Mouse (Mus musculus): ENCODE data around the gene Tma16.

Gene Tma16

GRCm38 (mm10) chr8:66486084-66486763, at the start of gene Tma16:
Gene Tma16, minus strand, starts transcription at chr8:66486530.
- DNase-seq = peak; percentile 79

GRCm38 (mm10) chr8:66520576-66520975, 34.2 kb upstream of the Tma16 start:
- DNase-seq = no peak

GRCm38 (mm10) chr8:66519149-66519548, 32.8 kb upstream of the Tma16 start:
- no peak for DNase-seq

GRCm38 (mm10) chr8:66511537-66511936, 25.2 kb upstream of the Tma16 start, which contains the start of gene Tktl2:
Gene Tktl2, plus strand, starts transcription at chr8:66511756.
- DNase-seq = no peak

- DNase-seq = no peak
Observed at GRCm38 (mm10) chr8:66503381-66503780, 17.1 kb upstream of the Tma16 start.

GRCm38 (mm10) chr8:66496998-66497577, 10.8 kb upstream of the Tma16 start:
- DNase-seq = peak; percentile 19

- DNase-seq = peak; percentile 92
Observed at GRCm38 (mm10) chr8:66495726-66496125, 9.4 kb upstream of the Tma16 start.

GRCm38 (mm10) chr8:66494496-66494895, 8.2 kb upstream of the Tma16 start:
- DNase-seq = no peak

- no peak for DNase-seq
Observed at GRCm38 (mm10) chr8:66490624-66491023, 4.3 kb upstream of the Tma16 start.

- no peak for DNase-seq
Observed at GRCm38 (mm10) chr8:66488556-66488955, 2.2 kb upstream of the Tma16 start.

GRCm38 (mm10) chr8:66476880-66477279, 9.4 kb downstream of the Tma16 start:
- DNase-seq = no peak

GRCm38 (mm10) chr8:66469821-66470220, 16.5 kb downstream of the Tma16 start:
- no peak for DNase-seq

- DNase-seq = no peak
Observed at GRCm38 (mm10) chr8:66457057-66457456, 29.3 kb downstream of the Tma16 start.

GRCm38 (mm10) chr8:66450691-66451090, 35.6 kb downstream of the Tma16 start:
- DNase-seq = peak; percentile 49

- DNase-seq = no peak
Observed at GRCm38 (mm10) chr8:66445351-66445750, 41.0 kb downstream of the Tma16 start.

- no peak for DNase-seq
Observed at GRCm38 (mm10) chr8:66444141-66444540, 42.2 kb downstream of the Tma16 start.

GRCm38 (mm10) chr8:66442778-66443177, 43.6 kb downstream of the Tma16 start:
- peak; percentile 30 for DNase-seq

- no peak for DNase-seq
Observed at GRCm38 (mm10) chr8:66441123-66441522, 45.2 kb downstream of the Tma16 start.

- no peak for DNase-seq
Observed at GRCm38 (mm10) chr8:66438468-66438867, 47.9 kb downstream of the Tma16 start.

GRCm38 (mm10) chr8:66437929-66438328, 48.4 kb downstream of the Tma16 start:
- DNase-seq = no peak

- no peak for DNase-seq
Observed at GRCm38 (mm10) chr8:66436804-66437203, 49.5 kb downstream of the Tma16 start.

- no peak for DNase-seq
Observed at GRCm38 (mm10) chr8:66433577-66433976, 52.8 kb downstream of the Tma16 start.

- no peak for DNase-seq
Observed at GRCm38 (mm10) chr8:66430639-66431038, 55.7 kb downstream of the Tma16 start.
